Mouse (Mus musculus): ENCODE data around the gene Ell. TPM values are rescaled to one million over a fixed set of nuclear protein-coding genes. Genes with fewer than 3 reads are reported as not detected.
A peak's percentile ranks its signal among the peaks of the same experiment; 100 is the strongest.

Gene Ell
- polyA plus RNA-seq (2015; fragmentation: Nextera tagmentation; extraction: Ambion mirVana): 9.5 and 9.7 TPM in 2 replicates

DNA sequence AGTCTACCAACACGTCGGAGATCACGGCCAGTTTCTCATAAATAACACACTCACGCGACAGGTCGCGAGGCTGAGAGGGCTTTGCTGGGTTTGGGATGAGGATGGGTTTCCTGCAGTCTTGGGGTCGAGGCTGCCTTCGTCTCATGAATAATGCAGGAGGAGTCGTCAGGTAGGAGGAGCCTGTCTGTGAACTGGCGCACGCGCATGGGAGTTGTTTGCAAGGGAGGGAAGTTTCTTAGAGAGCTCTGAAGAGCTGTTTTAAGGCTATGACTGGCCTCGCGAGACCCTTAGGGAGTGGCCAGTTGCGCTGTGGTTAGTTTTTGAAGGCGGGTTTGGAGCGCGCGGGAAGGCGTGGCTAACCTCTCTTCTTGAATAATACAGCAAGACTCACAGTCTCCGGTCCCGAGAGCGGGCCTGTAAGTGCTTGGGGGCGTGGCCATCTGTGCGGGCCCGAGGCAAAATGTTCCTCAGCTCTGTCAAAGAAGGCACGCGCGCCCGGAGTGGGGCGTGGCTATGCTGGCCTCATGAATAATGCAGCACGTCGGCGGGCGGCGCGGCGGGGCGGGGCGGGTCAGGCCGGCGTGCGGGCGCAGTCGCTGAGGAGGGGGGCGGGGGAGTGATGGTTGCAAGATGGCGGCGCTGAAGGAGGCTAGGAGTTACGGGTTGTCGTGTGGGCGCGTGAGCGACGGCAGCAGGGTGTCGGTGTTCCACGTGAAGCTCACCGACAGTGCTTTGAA, at the start of gene Ell:
Ell (plus strand) TSS at position 381 of the 737 bp plus-strand sequence.
- WGBS (ENCODE audit: insufficient replicate concordance): under 1% methylated on average over 58 of the region's 58 CpGs
- TF ChIP-seq CTCF (IDR thresholded peaks at IDR 0.05; ENCODE audit: low read depth) (no peak), EP300 (IDR thresholded peaks at IDR 0.05; ENCODE audit: low read depth) (0 out of 2 replicates have a peak, but pooled peaks have one; percentile 8)
- Histone ChIP-seq H3K9ac (replicated peaks) (peak within 1 kb of the TSS; percentile 94), H3K27ac (ENCODE audit: low read depth) (peak within 1 kb of the TSS; percentile 99), H3K4me1 (ENCODE audit: insufficient read depth) (peaks cover 32% of the 10 kb centered on the region), H3K9me3 (ENCODE audit: low read length) (no peaks in the 10 kb centered on the region), H3K4me3 (ENCODE audit: low read depth, low read length) (peak within 1 kb of the TSS; percentile 87), H3K36me3 (replicated peaks; ENCODE audit: insufficient read depth, low read length) (peaks cover 26% of the 10 kb centered on the region), H3K27me3 (ENCODE audit: insufficient read depth, low read length) (no peaks in the 10 kb centered on the region), H3K4me2 (ENCODE audit: low read depth, low read length) (peak within 1 kb of the TSS; percentile 96)
- ATAC-seq (peak; percentile 83), DNase-seq (peak; percentile 100)

DNA sequence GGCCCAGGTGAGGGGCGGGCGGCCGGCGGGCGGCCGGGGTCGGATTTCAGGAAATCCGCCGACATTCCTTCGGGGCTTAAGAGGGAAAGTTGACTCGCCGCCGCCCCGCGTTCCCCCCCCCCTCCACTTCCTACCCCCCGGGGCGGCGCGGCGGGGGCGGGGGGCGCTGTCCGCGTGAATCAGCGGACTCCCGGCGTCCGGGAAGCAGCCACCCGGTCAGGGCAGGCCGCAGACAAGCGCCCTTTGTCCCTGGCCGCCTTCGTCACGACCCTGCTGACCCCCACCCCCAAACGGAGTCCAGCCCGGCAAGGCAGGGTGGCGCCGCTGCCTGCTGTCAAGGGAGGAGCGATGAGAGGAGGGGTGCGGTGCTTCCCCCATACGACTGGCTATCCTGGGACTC, 49.7 kb upstream of the Ell start:
- Histone ChIP-seq H3K4me2 (ENCODE audit: low read depth, low read length) (peak overlapping the region; percentile 62), H3K36me3 (replicated peaks; ENCODE audit: insufficient read depth, low read length) (no peaks in the 10 kb centered on the region), H3K27me3 (ENCODE audit: insufficient read depth, low read length) (peaks cover 99% of the 10 kb centered on the region), H3K9me3 (ENCODE audit: low read length) (no peaks in the 10 kb centered on the region), H3K27ac (ENCODE audit: low read depth) (no peak overlapping the region), H3K9ac (replicated peaks) (no peak overlapping the region), H3K4me3 (ENCODE audit: low read depth, low read length) (peak overlapping the region; percentile 27), H3K4me1 (ENCODE audit: insufficient read depth) (peaks cover 23% of the 10 kb centered on the region)
- WGBS (ENCODE audit: insufficient replicate concordance): 2% methylated on average over 24 of the region's 41 CpGs
- no peak for DNase-seq
- TF ChIP-seq CTCF (IDR thresholded peaks at IDR 0.05; ENCODE audit: low read depth): no peak
- TF ChIP-seq EP300 (IDR thresholded peaks at IDR 0.05; ENCODE audit: low read depth): no peak
- no peak for ATAC-seq

DNA sequence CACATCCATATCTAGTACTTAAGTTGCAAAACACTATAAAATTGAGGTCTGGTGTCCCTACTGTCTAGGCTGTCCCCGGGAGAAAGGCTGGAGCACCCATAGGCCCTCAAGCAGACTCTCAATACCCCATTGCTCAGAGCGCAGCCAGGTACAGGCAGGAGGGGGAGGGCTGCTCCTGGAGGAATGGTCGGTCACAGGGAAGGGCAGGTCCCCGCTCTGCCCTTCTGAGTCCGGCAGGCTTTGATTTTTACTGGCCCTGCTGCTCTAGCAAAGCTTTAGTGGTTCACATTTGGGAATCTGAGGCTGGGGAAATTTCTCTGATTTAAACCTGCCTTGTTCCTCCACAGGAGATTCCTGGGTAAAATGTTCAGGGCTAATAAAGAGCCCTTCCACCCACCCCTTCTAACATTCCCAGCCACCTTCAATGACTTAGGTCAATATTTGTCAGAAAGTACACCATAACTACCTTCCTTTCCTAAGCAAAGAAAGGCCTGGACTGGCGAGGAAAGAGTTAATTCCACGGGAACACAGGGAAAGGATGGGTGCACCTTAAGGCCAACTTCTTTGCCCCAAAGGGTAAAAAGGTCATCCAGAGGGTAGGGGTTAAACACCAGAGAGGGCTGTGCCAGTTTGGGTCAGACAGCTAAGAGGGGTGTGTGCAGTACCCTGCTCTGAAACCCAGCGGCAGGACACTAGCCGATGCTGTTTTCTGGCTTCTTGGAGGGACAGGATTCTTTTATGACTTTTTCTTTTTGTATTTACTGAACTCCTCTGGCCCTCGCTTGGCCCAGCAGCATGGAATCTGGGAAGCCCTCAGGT, 49.0 kb upstream of the Ell start:
- H3K4me2 ChIP-seq (ENCODE audit: low read depth, low read length): no peak overlapping the region
- H3K9ac ChIP-seq (replicated peaks): no peak overlapping the region
- TF ChIP-seq CTCF (IDR thresholded peaks at IDR 0.05; ENCODE audit: low read depth): no peak
- no peak for TF ChIP-seq EP300 (IDR thresholded peaks at IDR 0.05; ENCODE audit: low read depth)
- no peak for DNase-seq
- peaks cover 23% of the 10 kb centered on the region for H3K4me1 ChIP-seq (ENCODE audit: insufficient read depth)
- H3K9me3 ChIP-seq (ENCODE audit: low read length): no peaks in the 10 kb centered on the region
- ATAC-seq: no peak
- no peak overlapping the region for H3K27ac ChIP-seq (ENCODE audit: low read depth)
- peak overlapping the region; percentile 27; the same call in 1 of the 2 replicates for H3K4me3 ChIP-seq (ENCODE audit: low read depth, low read length)
- 24% methylated on average over 10 of the region's 10 CpGs for WGBS (ENCODE audit: insufficient replicate concordance)
- no peaks in the 10 kb centered on the region for H3K36me3 ChIP-seq (replicated peaks; ENCODE audit: insufficient read depth, low read length)
- peaks cover 100% of the 10 kb centered on the region for H3K27me3 ChIP-seq (ENCODE audit: insufficient read depth, low read length)

DNA sequence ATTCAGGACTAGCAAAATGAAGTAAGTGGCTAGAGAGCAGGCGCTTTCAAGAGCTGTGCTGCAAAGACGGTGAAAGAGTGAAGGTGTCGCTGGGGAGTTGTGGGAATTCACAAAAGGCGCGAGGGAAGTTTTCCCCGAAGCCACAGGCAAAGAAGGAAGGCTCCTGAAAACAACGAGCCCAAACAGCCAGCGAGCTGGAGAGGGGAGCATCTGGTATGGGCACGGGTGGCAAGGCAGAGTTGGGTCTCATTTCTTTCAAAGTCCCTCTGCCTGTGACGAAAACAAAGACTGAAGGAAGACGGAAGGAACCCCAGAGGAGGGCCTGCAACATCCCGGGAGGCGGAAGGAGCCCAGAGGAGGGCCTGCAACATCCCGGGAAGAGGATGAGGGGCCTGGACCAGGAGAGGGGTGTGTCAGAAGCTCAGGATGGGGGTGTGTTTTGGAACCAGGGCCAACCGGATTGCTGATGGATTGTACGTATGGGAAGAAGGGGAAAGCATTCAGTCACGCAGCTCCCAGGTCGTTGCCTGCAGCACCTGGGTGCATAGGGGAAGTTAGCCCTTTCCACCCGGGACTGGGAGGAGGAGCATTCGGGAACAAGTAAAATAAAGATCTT, 48.3 kb upstream of the Ell start:
- WGBS (ENCODE audit: insufficient replicate concordance): 6% methylated on average over 20 of the region's 20 CpGs
- Histone ChIP-seq H3K4me2 (ENCODE audit: low read depth, low read length) (no peak overlapping the region), H3K9ac (replicated peaks) (no peak overlapping the region), H3K4me3 (ENCODE audit: low read depth, low read length) (no peak overlapping the region), H3K4me1 (ENCODE audit: insufficient read depth) (peaks cover 23% of the 10 kb centered on the region), H3K27me3 (ENCODE audit: insufficient read depth, low read length) (peaks cover 100% of the 10 kb centered on the region), H3K27ac (ENCODE audit: low read depth) (no peak overlapping the region), H3K36me3 (replicated peaks; ENCODE audit: insufficient read depth, low read length) (no peaks in the 10 kb centered on the region), H3K9me3 (ENCODE audit: low read length) (no peaks in the 10 kb centered on the region)
- ATAC-seq (no peak), DNase-seq (no peak)
- TF ChIP-seq CTCF (IDR thresholded peaks at IDR 0.05; ENCODE audit: low read depth) (no peak), EP300 (IDR thresholded peaks at IDR 0.05; ENCODE audit: low read depth) (no peak)

DNA sequence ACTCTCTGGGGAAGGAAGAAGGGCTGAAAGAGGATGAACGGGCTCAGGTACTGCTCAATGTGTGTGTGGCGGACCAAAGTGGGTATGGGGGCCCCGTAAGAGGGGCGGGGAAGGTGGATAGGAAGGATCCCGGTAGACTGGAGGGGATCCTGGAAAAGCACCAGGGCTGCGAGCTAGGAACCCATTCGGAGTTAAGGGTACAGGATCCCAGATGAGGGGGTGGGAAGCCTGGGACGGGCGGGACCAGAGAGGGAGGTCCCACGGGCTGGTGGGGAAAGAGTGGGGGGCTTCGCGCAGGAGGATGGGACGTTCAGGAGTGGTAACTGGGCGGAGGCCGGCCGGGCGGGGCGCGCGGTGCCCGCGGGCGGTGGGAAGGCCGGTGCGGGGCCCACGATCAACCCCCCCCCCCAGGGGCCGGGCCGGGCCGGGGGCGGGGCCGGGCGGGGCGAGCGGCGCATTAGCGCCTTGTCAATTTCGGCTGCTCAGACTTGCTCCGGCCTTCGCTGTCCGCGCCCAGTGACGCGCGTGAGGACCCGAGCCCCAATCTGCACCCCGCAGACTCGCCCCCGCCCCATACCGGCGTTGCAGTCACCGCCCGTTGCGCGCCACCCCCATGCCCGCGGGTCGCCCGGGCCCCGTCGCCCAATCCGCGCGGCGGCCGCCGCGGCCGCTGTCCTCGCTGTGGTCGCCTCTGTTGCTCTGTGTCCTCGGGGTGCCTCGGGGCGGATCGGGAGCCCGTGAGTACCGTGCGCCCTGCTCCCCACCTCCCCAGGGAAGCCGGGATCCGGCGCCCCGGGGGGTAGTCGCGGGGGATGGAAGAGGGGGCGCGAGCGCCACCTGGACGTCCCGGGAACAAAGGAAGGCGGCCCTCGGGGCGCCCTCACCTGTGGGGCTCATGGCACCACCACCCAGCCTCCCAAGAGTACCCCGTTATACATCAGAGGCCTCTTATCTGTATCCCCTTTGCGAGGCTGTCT, 46.3 kb upstream of the Ell start, which contains the start of gene Crlf1:
Crlf1 (plus strand) TSS at position 495 of the 977 bp plus-strand sequence.
- peak within 1 kb of the TSS; percentile 32 for H3K4me3 ChIP-seq (ENCODE audit: low read depth, low read length)
- ATAC-seq (no peak), DNase-seq (no peak)
- peak within 1 kb of the TSS; percentile 63 for H3K4me2 ChIP-seq (ENCODE audit: low read depth, low read length)
- no peaks in the 10 kb centered on the region for H3K9me3 ChIP-seq (ENCODE audit: low read length)
- TF ChIP-seq CTCF (IDR thresholded peaks at IDR 0.05; ENCODE audit: low read depth) (no peak), EP300 (IDR thresholded peaks at IDR 0.05; ENCODE audit: low read depth) (no peak)
- H3K27ac ChIP-seq (ENCODE audit: low read depth): no peak within 1 kb of the TSS
- 2% methylated on average over 55 of the region's 93 CpGs for WGBS (ENCODE audit: insufficient replicate concordance)
- H3K36me3 ChIP-seq (replicated peaks; ENCODE audit: insufficient read depth, low read length): no peaks in the 10 kb centered on the region
- H3K9ac ChIP-seq (replicated peaks): no peak within 1 kb of the TSS
- peaks cover 22% of the 10 kb centered on the region for H3K4me1 ChIP-seq (ENCODE audit: insufficient read depth)
- peaks cover 98% of the 10 kb centered on the region for H3K27me3 ChIP-seq (ENCODE audit: insufficient read depth, low read length)

Data from liver, postnatal 0 days (tissue).